Mouse (Mus musculus) R1 (cell line): Measurements from ENCODE around the gene Trim75.

ENCODE experiments used
- DNase-seq: peaks from one replicate; pipeline ENCODE4 v3.0.0-alpha.2; 2018; ENCODE audit warnings: low read depth, low spot score

The Trim75 gene

DNA sequence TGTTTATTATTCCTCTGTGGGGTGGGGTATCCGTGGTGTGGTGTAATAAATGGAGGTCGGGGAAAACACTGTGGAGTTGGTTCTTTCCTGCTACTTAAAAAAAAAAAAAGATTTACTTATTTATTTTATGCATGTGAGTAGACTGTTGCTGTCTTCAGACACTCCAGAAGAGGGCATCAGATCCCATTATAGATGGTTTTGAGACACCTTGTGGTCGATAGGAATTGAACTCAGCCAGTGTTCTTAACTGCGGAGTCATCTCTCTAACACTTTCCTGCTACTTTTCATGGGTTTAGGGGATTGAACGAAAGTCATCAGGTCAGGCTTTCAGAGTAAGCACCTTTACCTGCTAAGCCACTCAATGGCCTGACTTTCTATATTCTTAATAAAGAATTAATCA lies 42.8 kb downstream of the Trim75 start:
- peak; percentile 83 for DNase-seq

GRCm38 (mm10) chr8:64942946-64943345 lies 44.7 kb downstream of the Trim75 start:
- DNase-seq = no peak

DNA sequence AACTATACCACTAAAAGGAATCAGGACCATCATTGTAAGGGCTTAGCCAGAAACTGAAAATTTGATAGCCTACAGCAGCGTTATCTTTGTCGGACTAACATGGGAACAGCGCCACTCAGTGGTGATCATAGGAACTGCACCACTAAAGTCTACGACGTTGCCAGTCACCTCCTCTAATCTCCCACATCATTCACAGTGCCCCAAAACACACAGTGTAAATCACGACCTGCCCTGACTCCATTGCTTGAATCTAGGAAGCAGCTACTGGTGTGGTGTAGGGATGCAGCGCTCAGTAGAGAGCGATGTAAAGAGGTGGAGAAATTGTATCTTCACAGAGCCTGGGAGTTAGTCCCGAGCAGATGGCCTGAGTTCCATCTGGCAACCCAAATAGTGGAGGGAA lies 46.1 kb downstream of the Trim75 start:
- peak; percentile 76 for DNase-seq

DNA sequence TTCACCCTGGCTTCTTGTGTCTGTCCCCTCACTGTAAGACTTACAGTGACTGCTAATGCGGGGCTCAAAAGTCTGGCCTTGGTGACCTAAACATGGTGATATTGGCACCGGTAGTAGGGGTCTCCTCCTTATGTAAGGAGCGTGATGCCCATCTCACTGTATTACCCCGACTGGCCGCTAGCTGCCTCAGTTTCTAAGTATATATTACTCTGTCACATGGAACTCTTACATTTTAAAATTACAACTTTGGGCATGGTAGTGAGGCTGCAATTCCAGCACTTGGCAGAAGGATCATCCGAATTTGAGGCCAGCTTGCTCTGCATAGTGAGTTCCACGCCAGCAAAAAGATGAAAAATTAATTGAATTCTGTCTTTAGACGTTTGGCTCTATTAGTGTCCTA lies 46.6 kb downstream of the Trim75 start:
- DNase-seq = peak; percentile 54

GRCm38 (mm10) chr8:64934997-64935396 lies 52.6 kb downstream of the Trim75 start:
- no peak for DNase-seq
